Comparison of ENCODE assay signal across 36 mouse cellular contexts in the genomic region with DNA sequence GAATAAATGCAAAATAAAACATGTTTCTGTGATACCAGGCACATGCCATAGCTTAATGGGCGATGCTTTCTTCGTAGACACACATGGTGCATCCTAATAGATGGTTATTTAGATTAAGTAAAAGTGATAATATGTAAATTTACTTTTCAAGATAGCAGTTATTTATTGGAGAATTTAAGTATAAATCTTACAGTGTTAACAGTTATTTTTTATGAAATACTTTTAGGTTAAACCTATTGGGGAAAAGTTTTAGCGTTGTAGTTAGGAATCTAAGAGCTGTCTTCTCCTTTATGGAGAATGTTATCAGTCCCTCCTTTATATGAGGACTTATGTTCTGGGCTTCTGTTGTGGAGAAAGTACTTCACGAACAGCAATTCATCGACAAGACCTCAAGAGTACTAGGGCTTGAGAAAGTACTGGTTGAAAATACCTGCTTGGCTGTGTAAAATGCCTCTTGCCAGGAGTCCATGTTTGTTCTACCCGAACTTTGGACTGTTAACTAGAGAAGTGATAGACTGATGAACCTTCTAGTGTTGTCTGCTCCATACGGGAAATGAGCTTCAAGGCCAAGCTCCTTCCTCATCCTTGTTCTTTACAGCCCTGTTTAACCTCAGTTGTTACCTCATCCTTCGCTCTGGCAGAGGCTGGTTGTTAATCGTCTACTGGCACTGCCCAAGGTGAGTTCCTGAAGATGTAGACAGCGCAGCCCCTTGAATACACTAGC. TPM values are rescaled to one million over a fixed set of nuclear protein-coding genes. Genes with fewer than 3 reads are reported as not detected.
"Had no signal": no experiment of that assay in that cellular context is flagged by ENCODE, and none has a peak within 500 bp of the region (broad histone marks: within the 10 kb centered on the region; RNA-seq: fewer than 3 reads in every experiment).

A gene (minus strand): TSS at position 51 of the 724 bp plus-strand sequence.

- H3K27me3 ChIP-seq: heart, embryonic 13.5 days; heart, embryonic 15.5 days; hindbrain, embryonic 13.5 days; hindbrain, embryonic 15.5 days; kidney, embryonic 15.5 days; limb, embryonic 12.5 days; liver, embryonic 12.5 days had no signal

- H3K4me2 ChIP-seq: heart, embryonic 11.5 days; heart, embryonic 13.5 days; heart, embryonic 15.5 days; hindbrain, embryonic 13.5 days; hindbrain, embryonic 15.5 days; kidney, embryonic 15.5 days; limb, embryonic 12.5 days; liver, embryonic 12.5 days had no signal

- DNase-seq: forebrain, postnatal 0 days; gastrocnemius, postnatal 14 days; gastrocnemius, postnatal 36 days; heart, adult 2 months; heart, postnatal 14 days; heart, postnatal 36 days; kidney, adult 11 months; kidney, adult 2 months; kidney, adult 9 months; kidney, postnatal 14 days; kidney, postnatal 36 days; liver had no signal

- H3K27ac ChIP-seq: heart, adult 2 months; heart, embryonic 13.5 days; heart, embryonic 15.5 days; hindbrain, embryonic 13.5 days; hindbrain, embryonic 15.5 days; kidney, embryonic 15.5 days; kidney, postnatal 0 days; left cerebral cortex, adult 2 months; limb, embryonic 10.5 days; limb, embryonic 12.5 days; liver, embryonic 12.5 days; liver, embryonic 14.5 days had no signal

- H3K36me3 ChIP-seq: heart, embryonic 15.5 days had no signal

- H3K4me1 ChIP-seq: heart, embryonic 13.5 days; heart, embryonic 15.5 days; hindbrain, embryonic 13.5 days; hindbrain, embryonic 15.5 days; kidney, embryonic 15.5 days; limb, embryonic 10.5 days; limb, embryonic 12.5 days; liver, embryonic 12.5 days had no signal

- H3K9ac ChIP-seq: forebrain, postnatal 0 days; heart, embryonic 13.5 days; heart, embryonic 15.5 days; hindbrain, embryonic 13.5 days; hindbrain, embryonic 15.5 days; kidney, embryonic 15.5 days; limb, embryonic 12.5 days; liver, embryonic 12.5 days; liver, embryonic 14.5 days had no signal

- H3K9me3 ChIP-seq: heart, embryonic 15.5 days; hindbrain, embryonic 13.5 days; hindbrain, embryonic 15.5 days; limb, embryonic 10.5 days; limb, embryonic 12.5 days; liver, embryonic 12.5 days had no signal

- H3K4me3 ChIP-seq: heart, adult 2 months; heart, embryonic 13.5 days; heart, embryonic 15.5 days; hindbrain, embryonic 13.5 days; hindbrain, embryonic 15.5 days; kidney, embryonic 15.5 days; left cerebral cortex, adult 2 months; limb, embryonic 10.5 days; limb, embryonic 12.5 days; liver, embryonic 12.5 days had no signal

- ATAC-seq: forebrain, postnatal 0 days; inflammation-experienced regulatory T-cells, adult 6 months; liver, embryonic 12.5 days had no signal

RNA-seq across cellular contexts. Expression of the gene that starts here (rescaled TPM):
- total RNA-seq: forebrain, postnatal 0 days; gastrocnemius, adult 18-20 months; gastrocnemius, adult 8-10 months; gastrocnemius, postnatal 14 days; gastrocnemius, postnatal 36 days; heart, adult 2 months; heart, postnatal 14 days; heart, postnatal 36 days; hematopoietic stem cell, adult 5-6 weeks; layer of hippocampus, postnatal 10 days; layer of hippocampus, postnatal 25 days; left cerebral cortex, adult 2 months; left cerebral cortex, postnatal 14 days; left cerebral cortex, postnatal 36 days had no signal
- polyA plus RNA-seq: forebrain, postnatal 0 days; gonadal fat pad, adult 2 months; heart, adult 2 months; heart, embryonic 11.5 days; heart, embryonic 13.5 days; heart, embryonic 15.5 days; heart, postnatal 0 days; hindbrain, embryonic 11.5 days; hindbrain, embryonic 13.5 days; hindbrain, embryonic 15.5 days; inflammation-experienced regulatory T-cells, adult 6 months; kidney, adult 2 months; kidney, embryonic 15.5 days; kidney, postnatal 0 days; limb, embryonic 10.5 days; limb, embryonic 12.5 days; limb, embryonic 14.5 days; liver, embryonic 12.5 days; liver, embryonic 14.5 days had no signal
